Mouse (Mus musculus) MEL (cell line): ENCODE measurements around the gene Gm16181. TPM values are rescaled to one million over a fixed set of nuclear protein-coding genes. Genes with fewer than 3 reads are reported as not detected.

Experiments
- DNase-seq: peaks from one replicate; pipeline ENCODE4 v3.0.0; 2011; ENCODE audit warnings: low read depth, low spot score
- H3K27ac ChIP-seq: 2 replicates; pipeline ENCODE4 v1.5.1; 2012; ENCODE audit warnings: low read depth, mild to moderate bottlenecking, control low read depth, low read length, moderate library complexity; ENCODE audit not compliant: control insufficient read depth
- H3K27me3 ChIP-seq, 2 experiments: fragments of 150-350 bp in 1 of 2; sonication (generic) in 1 of 2; 2 replicates each; pipeline ENCODE4 v1.6.1; 2012; ENCODE audit warnings: low read length in 2 of 2, mild to moderate bottlenecking in 2 of 2, improper control_type of control experiment in 1 of 2, moderate library complexity in 1 of 2; ENCODE audit not compliant: insufficient read depth in 2 of 2, control insufficient read depth in 1 of 2
- H3K36me3 ChIP-seq, 2 experiments: 2 replicates each; pipeline ENCODE4 v1.6.1; 2012 to 2014; ENCODE audit warnings: low read length in 2 of 2, improper control_type of control experiment in 1 of 2, inconsistent platforms in 1 of 2, mild to moderate bottlenecking in 1 of 2; ENCODE audit not compliant: insufficient read depth in 2 of 2, control insufficient read depth in 1 of 2
- H3K4me1 ChIP-seq, 2 experiments: fragments of 150-350 bp in 1 of 2; sonication (generic) in 1 of 2; 2 replicates each; pipeline ENCODE4 v1.6.1; 2012; ENCODE audit warnings: low read length in 2 of 2, improper control_type of control experiment in 1 of 2, mild to moderate bottlenecking in 1 of 2; ENCODE audit not compliant: insufficient read depth in 2 of 2, control insufficient read depth in 1 of 2
- H3K4me3 ChIP-seq, 2 experiments: fragments of 150-350 bp in 1 of 2; sonication (generic) in 1 of 2; 2 replicates each; pipeline ENCODE4 v1.5.1; 2012; ENCODE audit warnings: low read depth in 2 of 2, low read length in 2 of 2, mild to moderate bottlenecking in 2 of 2, moderate library complexity in 2 of 2, control low read depth in 1 of 2, improper control_type of control experiment in 1 of 2; ENCODE audit not compliant: control insufficient read depth in 1 of 2, insufficient read depth in 1 of 2
- H3K79me2 ChIP-seq: 2 replicates; pipeline ENCODE4 v1.6.1; 2012; ENCODE audit warnings: mild to moderate bottlenecking, low read length, moderate library complexity; ENCODE audit not compliant: control insufficient read depth, poor library complexity, insufficient read depth
- H3K9ac ChIP-seq: 2 replicates; pipeline ENCODE4 v1.6.1; 2012; ENCODE audit warnings: low read depth, mild to moderate bottlenecking, control low read depth, low read length, moderate library complexity; ENCODE audit not compliant: control insufficient read depth, poor library complexity, severe bottlenecking
- H3K9me3 ChIP-seq: fragments of 150-350 bp; sonication (generic); replicated peaks from 2 replicates; pipeline ENCODE4 v1.6.1; 2012; ENCODE audit warnings: mild to moderate bottlenecking, low read length, improper control_type of control experiment, moderate library complexity; ENCODE audit not compliant: insufficient read depth
- BHLHE40 ChIP-seq: IDR thresholded peaks from 2 replicates; pipeline ENCODE4 v1.6.1; 2012; ENCODE audit warnings: low read depth, mild to moderate bottlenecking, inconsistent platforms, low read length, improper control_type of control experiment, borderline replicate concordance
- CHD1 ChIP-seq: IDR thresholded peaks from 2 replicates; pipeline ENCODE4 v1.6.1; 2012; ENCODE audit warnings: low read depth, mild to moderate bottlenecking, inconsistent platforms, low read length, improper control_type of control experiment
- CHD2 ChIP-seq: IDR thresholded peaks from 2 replicates; pipeline ENCODE4 v1.6.1; 2011; ENCODE audit warnings: low read length, improper control_type of control experiment
- CTCF ChIP-seq, 3 experiments: IDR thresholded peaks in 2 of 3; conservative IDR thresholded peaks in 1 of 3; 2 replicates each; pipeline ENCODE4 v1.5.1; 2011 to 2012; ENCODE audit warnings: low read length in 3 of 3, low read depth in 2 of 3, mild to moderate bottlenecking in 2 of 3, improper control_type of control experiment in 1 of 3, inconsistent platforms in 1 of 3, mixed read lengths in 1 of 3, moderate library complexity in 1 of 3; ENCODE audit not compliant: control insufficient read depth in 1 of 3, insufficient read depth in 1 of 3, poor library complexity in 1 of 3, severe bottlenecking in 1 of 3
- E2F4 ChIP-seq: IDR thresholded peaks from 2 replicates; pipeline ENCODE4 v1.6.1; 2011; ENCODE audit warnings: low read depth, low read length, improper control_type of control experiment, borderline replicate concordance
- EP300 ChIP-seq, 2 experiments: IDR thresholded peaks; 2 replicates each; pipeline ENCODE4 v1.6.1; 2011; ENCODE audit warnings: improper control_type of control experiment in 2 of 2, low read length in 2 of 2, low read depth in 1 of 2, mild to moderate bottlenecking in 1 of 2
- ETS1 ChIP-seq: IDR thresholded peaks from 2 replicates; pipeline ENCODE4 v1.6.1; 2012; ENCODE audit warnings: low read depth, mild to moderate bottlenecking, inconsistent platforms, low read length, improper control_type of control experiment, moderate library complexity
- GATA1 ChIP-seq: IDR thresholded peaks from 2 replicates; pipeline ENCODE4 v1.6.1; 2011; ENCODE audit warnings: low read depth, low read length, improper control_type of control experiment
- HCFC1 ChIP-seq: IDR thresholded peaks from 2 replicates; pipeline ENCODE4 v1.6.1; 2012; ENCODE audit warnings: low read depth, mild to moderate bottlenecking, inconsistent platforms, low read length, improper control_type of control experiment, moderate library complexity
- JUND ChIP-seq: IDR thresholded peaks from 2 replicates; pipeline ENCODE4 v1.6.1; 2011; ENCODE audit warnings: low read depth, mild to moderate bottlenecking, improper control_type of control experiment, low read length
- KAT2A ChIP-seq: conservative IDR thresholded peaks from 2 replicates; pipeline ENCODE4 v1.6.1; 2012; ENCODE audit warnings: low read depth, low read length, improper control_type of control experiment, inconsistent platforms
- MAFK ChIP-seq: IDR thresholded peaks from 2 replicates; pipeline ENCODE4 v1.6.1; 2011; ENCODE audit warnings: low read depth, mild to moderate bottlenecking, low read length, improper control_type of control experiment, borderline replicate concordance
- MAX ChIP-seq: IDR thresholded peaks from 2 replicates; pipeline ENCODE4 v1.6.1; 2011; ENCODE audit warnings: low read length, improper control_type of control experiment
- MAZ ChIP-seq: IDR thresholded peaks from 2 replicates; pipeline ENCODE4 v1.6.1; 2012; ENCODE audit warnings: low read depth, mild to moderate bottlenecking, inconsistent platforms, low read length, improper control_type of control experiment
- MEF2A ChIP-seq: IDR thresholded peaks from 2 replicates; pipeline ENCODE4 v1.6.1; 2014; ENCODE audit warnings: low read depth, mild to moderate bottlenecking, inconsistent platforms, low read length, improper control_type of control experiment; ENCODE audit not compliant: poor library complexity, insufficient replicate concordance, severe bottlenecking; ENCODE audit errors: extremely low read depth
- MXI1 ChIP-seq: IDR thresholded peaks from 2 replicates; pipeline ENCODE4 v1.6.1; 2011; ENCODE audit warnings: mild to moderate bottlenecking, low read depth, low read length, improper control_type of control experiment
- MYB ChIP-seq: IDR thresholded peaks from 2 replicates; pipeline ENCODE4 v1.6.1; 2011; ENCODE audit warnings: mild to moderate bottlenecking, low read depth, low read length, improper control_type of control experiment
- MYC ChIP-seq: IDR thresholded peaks from 2 replicates; pipeline ENCODE4 v1.6.1; 2011; ENCODE audit warnings: low read depth, mild to moderate bottlenecking, low read length, improper control_type of control experiment, moderate library complexity
- NELFE ChIP-seq: IDR thresholded peaks from 2 replicates; pipeline ENCODE4 v1.6.1; 2011; ENCODE audit warnings: low read depth, low read length, improper control_type of control experiment
- NRF1 ChIP-seq: IDR thresholded peaks from 2 replicates; pipeline ENCODE4 v1.6.1; 2014; ENCODE audit warnings: low read depth, mild to moderate bottlenecking, inconsistent platforms, low read length, improper control_type of control experiment, moderate library complexity; ENCODE audit not compliant: poor library complexity, insufficient read depth, severe bottlenecking
- POLR2AphosphoS2 ChIP-seq: IDR thresholded peaks from 2 replicates; pipeline ENCODE4 v1.6.1; 2011; ENCODE audit warnings: low read length, improper control_type of control experiment
- POLR2AphosphoS5 ChIP-seq: IDR thresholded peaks from 2 replicates; pipeline ENCODE4 v1.6.1; 2012; ENCODE audit warnings: low read depth, borderline replicate concordance, mild to moderate bottlenecking, inconsistent platforms, low read length, moderate library complexity, mixed read lengths
- RAD21 ChIP-seq: IDR thresholded peaks from 2 replicates; pipeline ENCODE4 v1.6.1; 2011; ENCODE audit warnings: mild to moderate bottlenecking, low read depth, low read length, improper control_type of control experiment
- RCOR1 ChIP-seq: IDR thresholded peaks from 2 replicates; pipeline ENCODE4 v1.6.1; 2012; ENCODE audit warnings: low read depth, mild to moderate bottlenecking, inconsistent platforms, low read length, improper control_type of control experiment
- SIN3A ChIP-seq: IDR thresholded peaks from 2 replicates; pipeline ENCODE4 v1.6.1; 2012; ENCODE audit warnings: low read length, improper control_type of control experiment, inconsistent platforms
- SMC3 ChIP-seq: IDR thresholded peaks from 2 replicates; pipeline ENCODE4 v1.6.1; 2011; ENCODE audit warnings: low read depth, low read length, improper control_type of control experiment
- TAL1 ChIP-seq: IDR thresholded peaks from 2 replicates; pipeline ENCODE4 v1.6.1; 2012; ENCODE audit warnings: mild to moderate bottlenecking, inconsistent platforms, low read length, moderate library complexity, mixed read lengths
- TBP ChIP-seq: IDR thresholded peaks from 2 replicates; pipeline ENCODE4 v1.8.0; 2011; ENCODE audit warnings: low read depth, low read length, improper control_type of control experiment
- TCF12 ChIP-seq: IDR thresholded peaks from 2 replicates; pipeline ENCODE4 v1.6.1; 2014; ENCODE audit warnings: low read depth, mild to moderate bottlenecking, inconsistent platforms, low read length, improper control_type of control experiment, moderate library complexity
- UBTF ChIP-seq: IDR thresholded peaks from 2 replicates; pipeline ENCODE4 v1.6.1; 2012; ENCODE audit warnings: low read depth, mild to moderate bottlenecking, inconsistent platforms, low read length, improper control_type of control experiment, moderate library complexity, borderline replicate concordance; ENCODE audit not compliant: insufficient read depth
- USF2 ChIP-seq, 2 experiments: IDR thresholded peaks; 2 replicates each; pipeline ENCODE4 v1.6.1; 2011 to 2012; ENCODE audit warnings: improper control_type of control experiment in 2 of 2, low read length in 2 of 2, borderline replicate concordance in 1 of 2, inconsistent platforms in 1 of 2, low read depth in 1 of 2, mild to moderate bottlenecking in 1 of 2; ENCODE audit not compliant: insufficient read depth in 1 of 2
- ZC3H11A ChIP-seq: IDR thresholded peaks from 2 replicates; pipeline ENCODE4 v1.6.1; 2012; ENCODE audit warnings: low read depth, mild to moderate bottlenecking, inconsistent platforms, low read length, improper control_type of control experiment
- ZKSCAN1 ChIP-seq: IDR thresholded peaks from 2 replicates; pipeline ENCODE4 v1.6.1; 2012; ENCODE audit warnings: low read depth, mild to moderate bottlenecking, inconsistent platforms, low read length, improper control_type of control experiment, moderate library complexity
- ZMIZ1 ChIP-seq: IDR thresholded peaks from 2 replicates; pipeline ENCODE4 v1.6.1; 2012; ENCODE audit warnings: low read depth, mild to moderate bottlenecking, inconsistent platforms, low read length, improper control_type of control experiment, moderate library complexity
- polyA plus RNA-seq, 2 experiments: library from polyadenylated mRNA; stranded (reverse) in 1 of 2; unstranded in 1 of 2; fragments of >175 nt in 1 of 2; fragments of >200 nt in 1 of 2; gene quantifications; 2 replicates each; pipeline versions ENCODE4 v1.2.1 to v1.2.4; 2012; ENCODE audit warnings: low replicate concordance in 2 of 2, low read depth in 1 of 2; ENCODE audit not compliant: insufficient read length in 2 of 2, insufficient read depth in 1 of 2, missing spikeins in 1 of 2
- total RNA-seq: library from RNA; depleted of rRNA; stranded (reverse); fragments of 300-350 nt; gene quantifications from 2 replicates; pipeline ENCODE4 v1.2.3, GENCODE M21; 2012

The Gm16181 gene
- total and polyA plus RNA-seq, 3 experiments, result 0.58 TPM; not detected in 2

DNA sequence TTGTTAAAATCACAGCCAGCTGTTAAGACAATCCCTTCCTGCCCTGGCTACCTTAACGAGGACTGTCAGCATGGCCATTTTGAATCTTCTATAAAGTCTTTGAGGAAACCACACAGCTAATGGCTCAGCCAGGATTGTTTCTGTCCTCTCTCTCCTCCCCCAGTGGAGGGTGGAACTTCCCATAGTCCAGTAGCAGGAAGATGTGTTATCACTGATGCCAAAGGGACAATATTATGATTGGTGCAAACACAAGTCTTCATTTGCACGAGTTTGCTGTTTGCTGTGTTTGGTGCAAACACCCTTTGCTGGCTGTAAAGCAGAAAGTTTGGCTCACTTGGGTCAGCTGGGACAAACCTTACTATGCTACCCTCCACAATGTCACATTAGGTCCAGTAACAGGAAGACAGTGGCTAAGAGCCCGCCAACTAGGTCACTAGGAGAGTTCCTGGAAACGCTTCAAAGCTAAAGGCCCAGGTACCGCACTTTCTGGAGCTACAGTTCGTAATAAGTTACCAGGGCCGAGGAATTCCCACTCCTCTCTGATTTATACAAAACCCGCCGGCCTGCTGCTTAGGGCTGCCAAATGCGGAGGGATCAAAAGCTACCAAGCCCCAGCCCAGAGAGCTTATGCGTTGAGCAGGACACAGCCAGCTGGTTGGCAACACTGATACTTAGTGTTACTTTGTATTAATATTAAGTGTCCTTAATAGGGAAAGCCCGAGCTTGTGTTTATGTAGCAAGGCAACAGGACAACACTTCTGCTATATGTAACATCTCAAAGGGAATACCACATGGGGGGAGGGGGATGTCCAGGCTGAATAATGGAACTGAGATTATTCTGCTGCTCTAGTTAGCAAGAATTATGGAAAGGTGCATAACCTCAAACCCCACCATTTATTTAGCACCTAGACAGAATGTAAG, 20.0 kb downstream of the Gm16181 start:
- H3K27ac ChIP-seq, result peak overlapping the region; percentile 98

DNA sequence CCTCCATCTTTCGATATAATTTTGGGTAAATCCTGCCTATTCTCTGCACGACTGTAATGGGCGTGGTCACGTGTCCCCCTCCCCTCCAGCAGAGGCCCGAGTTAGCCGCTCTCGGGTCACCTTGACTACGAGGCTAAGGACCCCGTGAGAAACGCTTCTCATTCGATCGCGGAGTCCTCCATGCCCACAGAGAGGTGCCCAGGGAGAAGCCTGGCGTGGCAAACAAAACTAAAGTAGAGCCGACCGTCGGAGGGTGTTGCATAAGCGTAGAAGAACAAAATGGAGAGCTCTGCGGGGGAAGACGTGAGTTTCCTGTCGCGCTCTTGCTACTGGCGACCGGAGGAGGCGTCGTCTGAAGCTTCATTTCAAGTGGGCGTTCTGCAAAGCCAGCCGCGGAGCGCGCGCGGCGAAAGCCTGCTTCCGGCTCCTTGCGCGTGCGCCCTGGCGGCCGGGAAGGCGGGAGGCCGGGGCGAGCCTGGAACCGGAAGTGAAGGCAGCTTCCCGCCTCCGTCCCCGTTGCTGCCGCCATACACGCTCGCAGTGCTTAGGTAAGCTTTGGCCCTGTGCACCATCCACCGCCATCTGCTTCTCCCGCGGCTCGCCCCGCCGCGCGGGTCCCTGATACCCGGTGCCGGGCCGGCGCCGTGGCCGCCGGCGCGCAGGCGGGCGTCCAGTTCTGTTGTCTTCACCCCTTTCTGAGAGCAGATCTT, 20.8 kb downstream of the Gm16181 start, which contains the start of gene Ddx39b:
TSS of gene Ddx39b (plus strand) at position 442 of the 710 bp plus-strand sequence.
- Histone ChIP-seq H3K27me3 (no peaks in the 10 kb centered on the region), H3K79me2 (peaks cover 49% of the 10 kb centered on the region), H3K9me3 (no peaks in the 10 kb centered on the region), H3K4me1 (peaks cover 5 to 28% of the 10 kb centered on the region in 2 experiments; a peak in 3 of 4 replicates), H3K27ac (peak within 1 kb of the TSS; percentile 98), H3K9ac (peak within 1 kb of the TSS; percentile 96), H3K4me3 (peak within 1 kb of the TSS; percentile 79 to 95), H3K36me3 (peaks cover 17 to 31% of the 10 kb centered on the region in 2 experiments)
- peak; percentile 97 for DNase-seq
- TF ChIP-seq POLR2AphosphoS5 (no peak), KAT2A (peak; percentile 77), NELFE (peak; percentile 86), MAFK (no peak), MYC (peak; percentile 96), NRF1 (peak; percentile 92), MEF2A (no peak), RCOR1 (no peak), CHD1 (no peak), ZKSCAN1 (no peak), POLR2AphosphoS2 (0 out of 2 replicates have a peak, but pooled peaks have one; percentile 51), GATA1 (no peak), HCFC1 (peak; percentile 87), MXI1 (peak; percentile 94), TAL1 (no peak)

More for the DNA sequence above, 20.0 kb downstream of the Gm16181 start:
- no peaks in the 10 kb centered on the region for H3K27me3 ChIP-seq
- H3K79me2 ChIP-seq, result peaks cover 41% of the 10 kb centered on the region
- no peaks in the 10 kb centered on the region for H3K9me3 ChIP-seq
- peak overlapping the region; percentile 93 for H3K9ac ChIP-seq
- peak; percentile 56 for DNase-seq
- no peak for TF ChIP-seq BHLHE40
- TF ChIP-seq CTCF (IDR thresholded peaks at IDR 0.05 in 2 of 3, conservative IDR thresholded peaks at IDR 0.05 in 1 of 3; ENCODE audit: control insufficient read depth in 1 of 3, insufficient read depth in 1 of 3, low read depth in 2 of 3, low read length in 3 of 3, poor library complexity in 1 of 3, severe bottlenecking in 1 of 3), result no peak
- no peak for TF ChIP-seq RAD21
- no peak for TF ChIP-seq HCFC1
- TF ChIP-seq KAT2A, result no peak
- TF ChIP-seq RCOR1, result no peak
- TF ChIP-seq UBTF, result no peak
- TF ChIP-seq MAFK, result no peak
- TF ChIP-seq TBP, result 0 out of 2 replicates have a peak, but pooled peaks have one; percentile 16
- no peak for TF ChIP-seq ZC3H11A
- no peak for TF ChIP-seq EP300 (IDR thresholded peaks at IDR 0.05; ENCODE audit: low read depth in 1 of 2, low read length in 2 of 2)
- TF ChIP-seq TCF12, result no peak
- no peak for TF ChIP-seq MYB
- TF ChIP-seq SMC3, result no peak
- no peak for TF ChIP-seq NRF1
- TF ChIP-seq GATA1, result peak; percentile 52
- TF ChIP-seq E2F4, result no peak
- TF ChIP-seq MAZ, result no peak
- TF ChIP-seq MAX, result 0 out of 2 replicates have a peak, but pooled peaks have one; percentile 23
- no peak; the same call in 1 of the 2 replicates for TF ChIP-seq POLR2AphosphoS2
- no peak for TF ChIP-seq JUND
- no peak for TF ChIP-seq CHD2
- TF ChIP-seq ZMIZ1, result no peak
- no peak for TF ChIP-seq USF2 (IDR thresholded peaks at IDR 0.05; ENCODE audit: borderline replicate concordance in 1 of 2, insufficient read depth in 1 of 2, low read depth in 1 of 2, low read length in 2 of 2)
- TF ChIP-seq CHD1, result no peak
- TF ChIP-seq SIN3A, result peak; percentile 17; the same call in 1 of the 2 replicates
- TF ChIP-seq ETS1, result no peak
- TF ChIP-seq NELFE, result no peak
- no peak for TF ChIP-seq MYC
- no peak for TF ChIP-seq TAL1
- TF ChIP-seq POLR2AphosphoS5, result no peak
- TF ChIP-seq, all 39 proteins: peak for 4
- Histone ChIP-seq H3K4me1 (peaks cover 5 to 28% of the 10 kb centered on the region in 2 experiments; a peak in 3 of 4 replicates), H3K4me3 (peak overlapping the region; percentile 50 to 54), H3K36me3 (peaks cover 12 to 31% of the 10 kb centered on the region in 2 experiments)
